Mouse (Mus musculus) kidney, adult 9 months (tissue): ENCODE data around the gene Cst9.

Experiments used
- DNase-seq: peaks from one replicate; pipeline ENCODE4 v3.0.0; 2022

Cst9 gene

GRCm38 (mm10) chr2:148878641-148879130, 43.7 kb downstream of the Cst9 start:
- DNase-seq, result no peak

GRCm38 (mm10) chr2:148879199-148879598, 44.3 kb downstream of the Cst9 start:
- peak; percentile 56 for DNase-seq

GRCm38 (mm10) chr2:148884738-148885137, 49.8 kb downstream of the Cst9 start:
- DNase-seq, result no peak
